Mouse (Mus musculus): Measurements from ENCODE around the gene Med29. TPM values are rescaled to one million over a fixed set of nuclear protein-coding genes. Genes with fewer than 3 reads are reported as not detected.
A peak's percentile ranks its signal among the peaks of the same experiment; 100 is the strongest.

Gene Med29
- total and polyA plus RNA-seq, 3 experiments, result 11.2 to 17.7 (median 15.4) TPM

GRCm38 (mm10) chr7:28353267-28353666 is 39.2 kb downstream of the Med29 start:
- peaks cover 61% of the 10 kb centered on the region for H3K4me1 ChIP-seq (ENCODE audit: insufficient read depth, low read depth, low read length)
- no peak overlapping the region; the same call in 1 of the 2 replicates for H3K4me3 ChIP-seq (ENCODE audit: low read depth, low read length)
- TF ChIP-seq GATA2 (IDR thresholded peaks at IDR 0.05; ENCODE audit: borderline replicate concordance, low read depth, low read length), result no peak
- TF ChIP-seq POLR2AphosphoS5 (IDR thresholded peaks at IDR 0.05; ENCODE audit: insufficient replicate concordance, low read depth, low read length), result no peak
- TF ChIP-seq GATA1 (IDR thresholded peaks at IDR 0.05; ENCODE audit: borderline replicate concordance, low read length), result no peak
- peaks cover 13% of the 10 kb centered on the region for H3K27me3 ChIP-seq (ENCODE audit: insufficient read depth, low read length)
- peaks cover 46% of the 10 kb centered on the region for H3K36me3 ChIP-seq (replicated peaks)
- H3K9me3 ChIP-seq (replicated peaks), result no peaks in the 10 kb centered on the region
- ATAC-seq (ENCODE audit: extremely low read depth, insufficient number of reproducible peaks, low FRiP score, poor library complexity, severe bottlenecking), result no peak
- DNase-seq (ENCODE audit: low spot score), result no peak

- ATAC-seq (ENCODE audit: extremely low read depth, insufficient number of reproducible peaks, low FRiP score, poor library complexity, severe bottlenecking) (no peak), DNase-seq (ENCODE audit: low spot score) (peak; percentile 33)
- H3K4me3 ChIP-seq (ENCODE audit: low read depth, low read length), result peak overlapping the region; percentile 88
- H3K9me3 ChIP-seq (replicated peaks), result no peaks in the 10 kb centered on the region
- H3K36me3 ChIP-seq (replicated peaks), result peaks cover 46% of the 10 kb centered on the region
- H3K27me3 ChIP-seq (ENCODE audit: insufficient read depth, low read length), result peaks cover 2% of the 10 kb centered on the region; the same call in 1 of the 2 replicates
- H3K4me1 ChIP-seq (ENCODE audit: insufficient read depth, low read depth, low read length), result peaks cover 47% of the 10 kb centered on the region
- no peak for TF ChIP-seq GATA1 (IDR thresholded peaks at IDR 0.05; ENCODE audit: borderline replicate concordance, low read length)
- no peak for TF ChIP-seq TAL1 (conservative IDR thresholded peaks at IDR 0.05; ENCODE audit: low read depth, low read length)
These were observed 40.8 kb downstream of the Med29 start for GRCm38 (mm10) chr7:28351676-28352191.

- peaks cover 45% of the 10 kb centered on the region for H3K4me1 ChIP-seq (ENCODE audit: insufficient read depth, low read depth, low read length)
- no peaks in the 10 kb centered on the region for H3K27me3 ChIP-seq (ENCODE audit: insufficient read depth, low read length)
- ATAC-seq (ENCODE audit: extremely low read depth, insufficient number of reproducible peaks, low FRiP score, poor library complexity, severe bottlenecking) (peak; percentile 87), DNase-seq (ENCODE audit: low spot score) (peak; percentile 87)
- H3K9me3 ChIP-seq (replicated peaks), result no peaks in the 10 kb centered on the region
- H3K36me3 ChIP-seq (replicated peaks), result peaks cover 43% of the 10 kb centered on the region
- H3K4me3 ChIP-seq (ENCODE audit: low read depth, low read length), result peak within 1 kb of the TSS; percentile 88
- TF ChIP-seq GATA2 (IDR thresholded peaks at IDR 0.05; ENCODE audit: borderline replicate concordance, low read depth, low read length) (no peak), GATA1 (IDR thresholded peaks at IDR 0.05; ENCODE audit: borderline replicate concordance, low read length) (no peak), TAL1 (conservative IDR thresholded peaks at IDR 0.05; ENCODE audit: low read depth, low read length) (no peak), CTCF (IDR thresholded peaks at IDR 0.05; ENCODE audit: low read depth, low read length) (no peak)
These were observed 42.2 kb downstream of the Med29 start, which contains the start of gene Rps16 for GRCm38 (mm10) chr7:28350155-28350883. Gene Rps16 (plus strand): TSS chr7:28350652.

GRCm38 (mm10) chr7:28348601-28349000 is 43.9 kb downstream of the Med29 start:
- no peak for DNase-seq (ENCODE audit: low spot score)
- Histone ChIP-seq H3K27me3 (ENCODE audit: insufficient read depth, low read length) (no peaks in the 10 kb centered on the region), H3K9me3 (replicated peaks) (no peaks in the 10 kb centered on the region), H3K36me3 (replicated peaks) (peaks cover 27% of the 10 kb centered on the region), H3K4me3 (ENCODE audit: low read depth, low read length) (no peak overlapping the region), H3K4me1 (ENCODE audit: insufficient read depth, low read depth, low read length) (peaks cover 42% of the 10 kb centered on the region)
- ATAC-seq (ENCODE audit: extremely low read depth, insufficient number of reproducible peaks, low FRiP score, poor library complexity, severe bottlenecking), result no peak
- no peak for TF ChIP-seq GATA1 (IDR thresholded peaks at IDR 0.05; ENCODE audit: borderline replicate concordance, low read length)
- no peak for TF ChIP-seq GATA2 (IDR thresholded peaks at IDR 0.05; ENCODE audit: borderline replicate concordance, low read depth, low read length)
- TF ChIP-seq CTCF (IDR thresholded peaks at IDR 0.05; ENCODE audit: low read depth, low read length), result no peak

- TF ChIP-seq GATA2 (IDR thresholded peaks at IDR 0.05; ENCODE audit: borderline replicate concordance, low read depth, low read length) (no peak), CTCF (IDR thresholded peaks at IDR 0.05; ENCODE audit: low read depth, low read length) (no peak), GATA1 (IDR thresholded peaks at IDR 0.05; ENCODE audit: borderline replicate concordance, low read length) (no peak), POLR2AphosphoS5 (IDR thresholded peaks at IDR 0.05; ENCODE audit: insufficient replicate concordance, low read depth, low read length) (no peak), TAL1 (conservative IDR thresholded peaks at IDR 0.05; ENCODE audit: low read depth, low read length) (no peak)
- no peaks in the 10 kb centered on the region for H3K27me3 ChIP-seq (ENCODE audit: insufficient read depth, low read length)
- no peak overlapping the region for H3K4me3 ChIP-seq (ENCODE audit: low read depth, low read length)
- DNase-seq (ENCODE audit: low spot score) (no peak), ATAC-seq (ENCODE audit: extremely low read depth, insufficient number of reproducible peaks, low FRiP score, poor library complexity, severe bottlenecking) (no peak)
- no peaks in the 10 kb centered on the region for H3K9me3 ChIP-seq (replicated peaks)
- peaks cover 34% of the 10 kb centered on the region for H3K4me1 ChIP-seq (ENCODE audit: insufficient read depth, low read depth, low read length)
- peaks cover 18% of the 10 kb centered on the region for H3K36me3 ChIP-seq (replicated peaks)
These were observed 44.8 kb downstream of the Med29 start for GRCm38 (mm10) chr7:28347746-28348145.

GRCm38 (mm10) chr7:28344637-28345036 is 47.9 kb downstream of the Med29 start:
- H3K27me3 ChIP-seq (ENCODE audit: insufficient read depth, low read length), result 0 out of 2 replicates have a peak, but pooled peaks cover 3% of the 10 kb centered on the region
- no peaks in the 10 kb centered on the region for H3K36me3 ChIP-seq (replicated peaks)
- TF ChIP-seq CTCF (IDR thresholded peaks at IDR 0.05; ENCODE audit: low read depth, low read length) (peak; percentile 90), TAL1 (conservative IDR thresholded peaks at IDR 0.05; ENCODE audit: low read depth, low read length) (no peak), GATA2 (IDR thresholded peaks at IDR 0.05; ENCODE audit: borderline replicate concordance, low read depth, low read length) (no peak)
- peaks cover 26% of the 10 kb centered on the region for H3K4me1 ChIP-seq (ENCODE audit: insufficient read depth, low read depth, low read length)
- DNase-seq (ENCODE audit: low spot score), result no peak
- no peak; the same call in 1 of the 2 replicates for ATAC-seq (ENCODE audit: extremely low read depth, insufficient number of reproducible peaks, low FRiP score, poor library complexity, severe bottlenecking)
- no peaks in the 10 kb centered on the region for H3K9me3 ChIP-seq (replicated peaks)
- no peak overlapping the region for H3K4me3 ChIP-seq (ENCODE audit: low read depth, low read length)

All from G1E (cell line).